Mouse (Mus musculus) frontal cortex, postnatal 25 days (tissue): ENCODE measurements around the gene 6820408C15Rik.

ENCODE experiments used
- DNase-seq, 2 experiments: peaks; one replicate each; pipeline ENCODE4 v3.0.0; 2022; ENCODE audit warnings: low spot score in 2 of 2

6820408C15Rik gene

DNA sequence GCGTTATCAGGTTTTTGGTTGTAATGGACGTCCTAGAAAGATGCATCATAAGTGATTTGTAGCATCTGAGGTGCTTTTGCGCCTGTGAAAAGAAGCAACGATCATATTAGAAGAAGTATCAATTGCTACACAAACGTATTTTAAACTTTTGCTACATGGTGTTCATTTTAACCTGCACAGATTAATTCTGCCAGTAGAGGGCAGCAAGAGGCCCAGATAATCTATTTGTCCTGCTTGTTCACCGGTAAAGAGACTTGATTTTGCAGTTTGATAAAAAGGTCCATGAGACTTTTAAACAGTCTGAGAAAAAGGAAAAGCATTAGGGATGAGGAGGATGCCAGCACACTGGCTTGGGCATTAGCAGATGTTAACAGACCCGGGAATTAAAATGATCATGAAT, 55.6 kb downstream of the 6820408C15Rik start:
- DNase-seq: peak; percentile 17 to 36

DNA sequence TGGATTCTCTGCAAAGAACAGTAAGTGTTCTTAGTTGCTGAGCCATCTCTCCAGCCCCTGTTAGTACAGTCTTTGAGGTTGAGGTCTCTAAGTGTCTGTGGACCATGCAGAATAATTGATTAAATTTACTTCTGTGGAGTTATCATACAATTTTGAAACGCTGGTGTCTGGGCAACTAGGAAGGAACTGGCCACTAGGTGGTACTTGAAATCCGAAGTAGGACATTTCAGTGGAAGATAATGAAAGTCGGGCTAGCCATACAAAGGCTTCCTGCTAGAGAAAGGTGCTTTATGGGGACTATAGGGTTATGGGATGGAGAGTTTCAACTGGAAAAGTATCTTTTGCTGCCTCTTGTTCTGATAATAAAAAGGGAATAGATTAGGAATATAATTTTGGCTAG, 57.0 kb downstream of the 6820408C15Rik start:
- no peak for DNase-seq

DNA sequence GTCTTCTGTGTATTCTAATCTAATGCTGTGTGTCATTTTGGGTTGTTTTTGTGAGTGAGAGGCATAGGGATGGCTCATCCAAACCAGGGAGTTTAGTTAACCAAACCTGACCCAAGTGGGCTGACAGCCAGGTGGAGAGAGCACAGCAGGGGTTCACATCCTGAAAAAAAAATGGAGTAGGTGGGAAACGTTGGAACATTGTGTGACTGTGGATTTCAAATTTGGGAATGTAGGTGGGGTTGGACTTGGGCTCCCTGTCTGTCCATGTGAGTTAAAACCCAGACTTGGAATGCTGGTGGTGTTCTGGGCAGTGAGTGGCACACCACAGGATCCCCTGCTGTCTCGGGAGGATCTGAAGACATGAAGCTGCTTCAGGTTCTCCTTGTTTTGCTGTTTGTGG, 61.4 kb downstream of the 6820408C15Rik start, which contains the start of gene Defb20:
Gene Defb20, plus strand, starts transcription at position 301 of the 400 bp plus-strand sequence.
- no peak for DNase-seq

DNA sequence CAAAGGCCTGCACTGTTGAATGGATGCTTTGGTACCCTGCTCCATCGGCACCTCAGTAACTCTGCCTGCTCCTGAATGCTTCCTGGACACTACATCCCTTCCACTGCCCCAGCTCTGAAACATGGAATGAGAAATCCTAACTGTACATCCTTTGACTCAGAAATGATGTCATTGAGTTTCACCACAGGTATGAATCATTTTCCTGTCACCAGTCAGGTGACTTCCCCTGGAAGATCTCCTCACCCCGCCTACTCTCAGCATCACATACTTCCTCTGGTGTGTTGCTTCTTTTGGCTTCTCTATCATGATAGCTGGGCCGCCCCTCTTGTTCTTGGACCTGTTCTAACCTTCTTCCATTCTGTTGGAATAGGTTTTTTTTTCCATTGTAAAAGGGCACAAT, 65.5 kb downstream of the 6820408C15Rik start:
- DNase-seq: no peak

DNA sequence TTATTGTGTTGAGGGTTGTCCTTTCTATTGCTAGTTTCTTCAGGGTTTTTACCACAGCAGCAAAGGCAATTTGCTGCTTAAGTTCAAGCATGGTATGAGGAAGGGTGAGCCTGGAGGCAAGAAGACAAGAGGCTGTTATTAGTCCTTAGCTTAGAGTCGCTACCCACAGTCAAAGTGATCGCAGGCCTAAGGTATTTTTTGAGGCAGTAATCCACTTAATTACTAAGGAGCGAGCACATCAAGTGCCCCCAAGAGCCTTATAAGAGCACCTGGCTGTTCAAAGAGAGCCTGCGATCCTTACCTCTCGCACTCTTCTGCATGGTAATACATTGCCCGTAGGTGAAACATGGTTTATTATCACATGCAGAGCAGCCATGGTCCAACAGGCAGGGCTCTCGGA, 66.3 kb downstream of the 6820408C15Rik start:
- DNase-seq: no peak

DNA sequence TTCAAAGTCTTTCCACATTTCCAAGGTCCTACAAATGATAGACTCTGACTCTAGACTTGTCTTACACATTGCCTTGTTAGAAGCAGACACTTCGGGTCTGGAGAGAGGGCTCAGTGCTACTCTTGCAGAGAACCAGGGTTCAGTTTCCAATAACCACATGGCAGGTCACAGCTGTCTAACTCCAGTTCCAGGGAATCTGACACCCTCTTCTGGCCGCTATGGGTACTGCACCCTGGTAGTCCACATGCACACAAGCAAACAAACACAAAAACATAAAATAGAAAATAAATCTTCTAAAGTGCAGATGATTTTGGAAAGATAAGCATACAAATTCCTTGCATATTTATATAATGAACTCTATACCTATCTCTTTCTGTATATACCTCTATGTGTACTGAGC, 71.6 kb downstream of the 6820408C15Rik start:
- no peak for DNase-seq

DNA sequence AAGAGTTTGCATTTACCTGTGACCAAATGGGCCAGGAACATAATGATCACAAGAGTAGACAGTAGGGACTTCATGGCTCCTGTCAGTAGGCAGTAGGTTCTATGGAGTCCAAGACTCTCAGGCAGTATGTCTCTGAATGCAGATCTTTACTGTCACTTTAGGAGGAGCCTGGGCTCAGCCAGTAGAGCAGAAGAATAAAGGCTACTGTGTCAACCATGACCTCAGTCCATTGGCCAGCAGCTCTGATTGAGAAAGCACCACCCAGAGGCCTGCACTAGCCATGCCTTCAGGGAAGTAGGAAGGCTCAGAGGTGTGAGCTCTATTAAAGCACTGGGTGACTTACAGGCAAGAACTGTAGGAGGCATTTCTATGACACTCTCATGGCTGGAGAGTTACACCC, 74.7 kb downstream of the 6820408C15Rik start, which contains the start of gene Defb22:
Gene Defb22, minus strand, starts transcription at position 101 of the 400 bp plus-strand sequence.
- no peak for DNase-seq

DNA sequence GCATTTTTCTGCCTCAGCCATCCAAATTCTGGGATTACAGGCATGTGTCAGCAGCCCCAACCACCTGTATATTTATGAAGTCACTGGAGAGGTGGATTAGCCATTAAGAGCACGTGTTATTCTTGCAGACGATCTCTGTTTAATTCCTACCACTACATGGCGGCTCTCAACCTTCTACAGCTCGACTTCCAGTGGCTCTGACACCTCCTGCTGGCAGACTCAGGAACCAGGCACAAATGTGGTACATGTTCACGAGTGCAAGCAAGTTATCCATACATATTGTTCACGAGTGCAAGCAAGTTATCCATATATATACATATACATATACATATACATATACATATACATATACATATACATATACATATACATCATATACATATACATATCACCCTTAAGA, 77.8 kb downstream of the 6820408C15Rik start:
- no peak for DNase-seq
